Mouse (Mus musculus): ENCODE data around the gene Txnrd1.

DNA sequence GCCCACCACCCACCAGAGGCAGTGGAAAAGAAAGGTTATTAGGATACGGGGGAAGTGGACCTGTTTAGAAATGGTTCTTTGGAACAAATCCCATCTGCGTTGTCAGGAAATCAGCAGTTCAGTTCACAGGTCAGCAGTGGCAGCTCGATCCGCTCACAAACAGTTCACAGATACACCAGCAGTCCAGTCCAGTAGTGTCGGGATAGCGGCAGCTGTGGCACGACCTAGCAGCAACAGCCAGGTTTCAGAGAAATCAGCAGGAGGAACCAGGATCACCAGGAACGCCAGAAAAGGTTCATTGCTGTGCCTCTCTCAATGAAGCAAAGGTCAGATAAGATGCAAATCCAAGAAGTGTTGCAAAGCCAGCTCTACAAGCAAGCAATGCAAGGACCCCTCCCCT is 27.3 kb upstream of the Txnrd1 start:
- no peak for TF ChIP-seq POLR2A (IDR thresholded peaks at IDR 0.05; ENCODE audit: low read depth, low read length)
- no peak; the same call in 1 of the 2 replicates for TF ChIP-seq CTCF (conservative IDR thresholded peaks at IDR 0.05; ENCODE audit: insufficient read depth, insufficient read length, low read depth, low read length)
